Mouse (Mus musculus): ENCODE measurements at regions not wholly inside any gene's neighbourhood (a gene's known extent, or its start where the extent isn't known, plus 50 kb on each side); places are given as distances from the start of the nearest gene placed in this dataset.
"Not testable (repeated sequence)": the region's sequence is repeated elsewhere in the genome, so short reads cannot be mapped to it uniquely, and the experiment has no call there.

- H3K4me3 ChIP-seq (ENCODE audit: low read depth, low read length); ATAC-seq (ENCODE audit: low FRiP score); H3K27ac ChIP-seq (ENCODE audit: low read depth, low read length); H3K9me3 ChIP-seq (ENCODE audit: low read length); H3K9ac ChIP-seq (replicated peaks; ENCODE audit: low read length, poor library complexity, severe bottlenecking); H3K4me1 ChIP-seq (ENCODE audit: insufficient read depth, low read length); H3K4me2 ChIP-seq (ENCODE audit: low read depth, low read length, poor library complexity, severe bottlenecking); H3K36me3 ChIP-seq (ENCODE audit: insufficient read depth, low read length); DNase-seq (ENCODE audit: low spot score); H3K27me3 ChIP-seq (ENCODE audit: insufficient read depth, low read length): not testable (repeated sequence)
- 85% methylated on average over 25 of the region's 25 CpGs for WGBS
Observed at GRCm38 (mm10) chr1:7271466-7272110, 2463.9 kb downstream of the Gm37988 start.

DNA sequence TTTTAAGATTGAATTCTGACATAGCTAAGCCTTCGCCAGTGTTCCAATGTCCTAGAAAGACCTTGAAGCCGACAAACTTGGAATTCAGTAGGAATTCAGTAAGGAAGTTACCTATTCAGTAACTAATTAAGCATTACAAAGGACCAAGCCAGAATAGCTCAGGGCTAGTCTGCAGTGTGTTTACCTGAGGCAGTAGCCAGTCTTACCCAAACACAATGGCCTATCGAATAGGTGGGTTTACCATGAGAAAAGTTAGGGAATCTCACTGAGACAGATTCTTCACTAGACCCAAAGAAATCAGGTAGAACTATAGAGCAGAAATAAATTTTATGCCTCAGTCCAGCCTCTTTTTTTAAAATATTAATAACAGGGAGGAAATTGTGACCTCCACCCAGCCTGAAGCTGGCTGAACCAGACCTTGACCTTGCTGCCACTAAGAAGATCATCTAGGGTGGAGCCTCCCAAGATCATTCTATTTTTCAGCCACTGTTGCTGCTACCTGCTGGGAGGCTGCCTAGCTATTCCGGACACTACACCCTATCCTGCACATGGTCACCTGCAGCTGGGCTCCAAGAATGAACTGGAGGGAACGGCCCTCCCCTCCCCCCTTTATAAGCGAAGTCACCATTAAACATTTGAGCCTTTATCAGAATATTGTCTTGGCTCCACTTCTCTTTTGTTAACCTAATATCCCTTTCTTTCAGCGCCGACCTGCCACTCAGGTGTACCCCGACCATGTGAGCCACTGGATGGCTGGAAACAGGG lies 2491.4 kb downstream of the Gm37988 start:
- not testable (repeated sequence) for H3K27ac ChIP-seq (ENCODE audit: low read depth, low read length); H3K36me3 ChIP-seq (ENCODE audit: insufficient read depth, low read length); H3K4me2 ChIP-seq (ENCODE audit: low read depth, low read length, poor library complexity, severe bottlenecking); H3K4me3 ChIP-seq (ENCODE audit: low read depth, low read length); H3K27me3 ChIP-seq (ENCODE audit: insufficient read depth, low read length); DNase-seq (ENCODE audit: low spot score); H3K4me1 ChIP-seq (ENCODE audit: insufficient read depth, low read length); H3K9ac ChIP-seq (replicated peaks; ENCODE audit: low read length, poor library complexity, severe bottlenecking); ATAC-seq (ENCODE audit: low FRiP score); H3K9me3 ChIP-seq (ENCODE audit: low read length)
- WGBS: 88% methylated on average over 9 of the region's 9 CpGs

GRCm38 (mm10) chr1:7308952-7309617 lies 2501.4 kb downstream of the Gm37988 start:
- WGBS: 53% methylated on average over 5 of the region's 5 CpGs
- no peak overlapping the region for H3K4me2 ChIP-seq (ENCODE audit: low read depth, low read length, poor library complexity, severe bottlenecking)
- ATAC-seq (ENCODE audit: low FRiP score) (no peak), DNase-seq (ENCODE audit: low spot score) (no peak)
- no peaks in the 10 kb centered on the region for H3K27me3 ChIP-seq (ENCODE audit: insufficient read depth, low read length)
- H3K36me3 ChIP-seq (ENCODE audit: insufficient read depth, low read length): no peaks in the 10 kb centered on the region
- no peak overlapping the region for H3K9ac ChIP-seq (replicated peaks; ENCODE audit: low read length, poor library complexity, severe bottlenecking)
- H3K4me1 ChIP-seq (ENCODE audit: insufficient read depth, low read length): no peaks in the 10 kb centered on the region
- TF ChIP-seq CTCF (IDR thresholded peaks at IDR 0.05): no peak
- H3K4me3 ChIP-seq (ENCODE audit: low read depth, low read length): no peak overlapping the region
- no peaks in the 10 kb centered on the region for H3K9me3 ChIP-seq (ENCODE audit: low read length)
- no peak overlapping the region for H3K27ac ChIP-seq (ENCODE audit: low read depth, low read length)

DNA sequence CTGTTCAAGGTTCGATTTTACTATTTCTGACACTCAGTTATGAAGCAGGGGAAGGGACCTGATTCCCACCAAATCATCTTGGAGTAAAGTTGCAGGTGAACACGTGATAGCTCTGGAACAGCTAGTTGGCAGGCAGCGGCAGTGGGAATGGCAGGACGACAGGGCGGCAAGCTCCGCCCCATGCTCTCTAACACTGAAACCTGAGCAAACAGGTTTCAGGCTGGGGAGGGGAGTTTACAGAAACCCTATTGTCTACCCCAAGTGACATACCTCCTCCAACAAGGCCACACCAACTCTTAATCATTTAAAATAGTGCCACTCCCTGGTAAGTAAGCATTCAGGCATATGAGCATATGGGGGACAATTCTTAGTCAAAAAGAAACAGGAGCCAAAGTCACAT lies 2504.7 kb downstream of the Gm37988 start:
- WGBS: 74% methylated on average over 6 of the region's 6 CpGs
- not testable (repeated sequence) for ATAC-seq (ENCODE audit: low FRiP score); DNase-seq (ENCODE audit: low spot score)

GRCm38 (mm10) chr1:7313468-7313867 lies 2505.8 kb downstream of the Gm37988 start:
- H3K9me3 ChIP-seq (ENCODE audit: low read length): no peaks in the 10 kb centered on the region
- no peak overlapping the region for H3K9ac ChIP-seq (replicated peaks; ENCODE audit: low read length, poor library complexity, severe bottlenecking)
- H3K36me3 ChIP-seq (ENCODE audit: insufficient read depth, low read length): no peaks in the 10 kb centered on the region
- no peak overlapping the region for H3K27ac ChIP-seq (ENCODE audit: low read depth, low read length)
- no peaks in the 10 kb centered on the region for H3K4me1 ChIP-seq (ENCODE audit: insufficient read depth, low read length)
- DNase-seq (ENCODE audit: low spot score) (peak; percentile 41), ATAC-seq (ENCODE audit: low FRiP score) (no peak)
- TF ChIP-seq CTCF (IDR thresholded peaks at IDR 0.05): no peak
- 51% methylated on average over 3 of the region's 3 CpGs for WGBS
- no peak overlapping the region for H3K4me3 ChIP-seq (ENCODE audit: low read depth, low read length)
- no peaks in the 10 kb centered on the region for H3K27me3 ChIP-seq (ENCODE audit: insufficient read depth, low read length)
- no peak overlapping the region for H3K4me2 ChIP-seq (ENCODE audit: low read depth, low read length, poor library complexity, severe bottlenecking)

More for the DNA sequence above, 2504.7 kb downstream of the Gm37988 start:
- not testable (repeated sequence) for H3K27me3 ChIP-seq (ENCODE audit: insufficient read depth, low read length); H3K27ac ChIP-seq (ENCODE audit: low read depth, low read length); H3K4me3 ChIP-seq (ENCODE audit: low read depth, low read length); H3K36me3 ChIP-seq (ENCODE audit: insufficient read depth, low read length); H3K4me1 ChIP-seq (ENCODE audit: insufficient read depth, low read length); H3K9me3 ChIP-seq (ENCODE audit: low read length); H3K4me2 ChIP-seq (ENCODE audit: low read depth, low read length, poor library complexity, severe bottlenecking); H3K9ac ChIP-seq (replicated peaks; ENCODE audit: low read length, poor library complexity, severe bottlenecking)

- Histone ChIP-seq H3K9me3 (ENCODE audit: low read length) (no peaks in the 10 kb centered on the region), H3K27ac (ENCODE audit: low read depth, low read length) (no peak overlapping the region), H3K4me1 (ENCODE audit: insufficient read depth, low read length) (no peaks in the 10 kb centered on the region), H3K9ac (replicated peaks; ENCODE audit: low read length, poor library complexity, severe bottlenecking) (no peak overlapping the region), H3K36me3 (ENCODE audit: insufficient read depth, low read length) (no peaks in the 10 kb centered on the region), H3K4me2 (ENCODE audit: low read depth, low read length, poor library complexity, severe bottlenecking) (no peak overlapping the region), H3K27me3 (ENCODE audit: insufficient read depth, low read length) (no peaks in the 10 kb centered on the region), H3K4me3 (ENCODE audit: low read depth, low read length) (no peak overlapping the region)
- ATAC-seq (ENCODE audit: low FRiP score) (no peak), DNase-seq (ENCODE audit: low spot score) (no peak)
- no peak for TF ChIP-seq CTCF (IDR thresholded peaks at IDR 0.05)
- 59% methylated on average over 2 of the region's 2 CpGs for WGBS
Observed at GRCm38 (mm10) chr1:7318850-7319249, 2511.2 kb downstream of the Gm37988 start.
